Mouse (Mus musculus): ENCODE results near the gene Grtp1.

Gene Grtp1

GRCm38 (mm10) chr8:13204371-13205140 lies 4.1 kb upstream of the Grtp1 start:
- no peak for DNase-seq

- DNase-seq: no peak
These were observed 3.1 kb upstream of the Grtp1 start for GRCm38 (mm10) chr8:13203472-13203871.

GRCm38 (mm10) chr8:13202806-13203205 lies 2.4 kb upstream of the Grtp1 start:
- DNase-seq: no peak

GRCm38 (mm10) chr8:13202041-13202440 lies 1.6 kb upstream of the Grtp1 start:
- no peak for DNase-seq

- no peak for DNase-seq
These were observed 554 bp upstream of the Grtp1 start for GRCm38 (mm10) chr8:13201013-13201334.

GRCm38 (mm10) chr8:13199385-13200061 lies 897 bp downstream of the Grtp1 start:
- no peak for DNase-seq

GRCm38 (mm10) chr8:13197493-13197892 lies 2.9 kb downstream of the Grtp1 start:
- no peak for DNase-seq

GRCm38 (mm10) chr8:13194818-13195217 lies 5.6 kb downstream of the Grtp1 start:
- DNase-seq: no peak

GRCm38 (mm10) chr8:13190235-13190634 lies 10.2 kb downstream of the Grtp1 start:
- no peak for DNase-seq

- DNase-seq: no peak
These were observed 11.6 kb downstream of the Grtp1 start for GRCm38 (mm10) chr8:13188857-13189256.

- no peak for DNase-seq
These were observed 12.3 kb downstream of the Grtp1 start for GRCm38 (mm10) chr8:13188052-13188555.

GRCm38 (mm10) chr8:13187638-13188037 lies 12.8 kb downstream of the Grtp1 start:
- DNase-seq: no peak

GRCm38 (mm10) chr8:13187229-13187628 lies 13.2 kb downstream of the Grtp1 start:
- DNase-seq: no peak

GRCm38 (mm10) chr8:13186819-13187218 lies 13.6 kb downstream of the Grtp1 start:
- no peak for DNase-seq

- DNase-seq: no peak
These were observed 18.8 kb downstream of the Grtp1 start for GRCm38 (mm10) chr8:13181691-13181976.

- DNase-seq: no peak
These were observed 19.3 kb downstream of the Grtp1 start for GRCm38 (mm10) chr8:13180911-13181690.

GRCm38 (mm10) chr8:13180408-13180807 lies 20.0 kb downstream of the Grtp1 start:
- no peak for DNase-seq

- DNase-seq: no peak
These were observed 20.5 kb downstream of the Grtp1 start for GRCm38 (mm10) chr8:13179948-13180347.

- no peak for DNase-seq
These were observed 20.9 kb downstream of the Grtp1 start for GRCm38 (mm10) chr8:13179482-13179881.

- no peak for DNase-seq
These were observed 22.3 kb downstream of the Grtp1 start for GRCm38 (mm10) chr8:13178137-13178536.

- DNase-seq: no peak
These were observed 23.1 kb downstream of the Grtp1 start for GRCm38 (mm10) chr8:13177173-13177852.

GRCm38 (mm10) chr8:13175650-13176049 lies 24.8 kb downstream of the Grtp1 start:
- DNase-seq: no peak

GRCm38 (mm10) chr8:13174811-13175210 lies 25.6 kb downstream of the Grtp1 start:
- DNase-seq: no peak
